In genomic region chr14:118566214-118566688, GRCm38 (mm10) we compare ENCODE assay signal across 8 mouse cellular contexts.
DNase-seq lines count a peak whose midpoint lies in the region; ATAC-seq and TF ChIP-seq lines count a peak whose summit lies in the region.

No protein-coding gene starts in this region.

- WGBS in kidney, embryonic 15.5 days, result 56% methylated on average over 12 of the region's 12 CpGs
- 8% methylated on average over 12 of the region's 12 CpGs for WGBS in forebrain, embryonic 12.5 days
- 15% methylated on average over 12 of the region's 12 CpGs for WGBS in midbrain, postnatal 0 days

- TF ChIP-seq CTCF in midbrain, postnatal 0 days (IDR thresholded peaks at IDR 0.05), result no peak

- H3K4me2 ChIP-seq in kidney, embryonic 15.5 days, result peak overlapping the region; percentile 16; the same call in 1 of the 2 replicates
- H3K4me2 ChIP-seq in forebrain, embryonic 12.5 days, result peak overlapping the region; percentile 21
- peak overlapping the region; percentile 26 for H3K4me2 ChIP-seq in midbrain, postnatal 0 days (ENCODE audit: low read depth, low read length, poor library complexity, severe bottlenecking)

- peaks cover 13% of the 10 kb centered on the region; the same call in 1 of the 2 replicates for H3K4me1 ChIP-seq in kidney, embryonic 15.5 days
- peaks cover 19% of the 10 kb centered on the region for H3K4me1 ChIP-seq in forebrain, embryonic 12.5 days
- no peaks in the 10 kb centered on the region for H3K4me1 ChIP-seq in midbrain, postnatal 0 days (ENCODE audit: insufficient read depth, low read length)

- H3K27ac ChIP-seq in kidney, embryonic 15.5 days, result no peak overlapping the region
- peak overlapping the region; percentile 59 for H3K27ac ChIP-seq in forebrain, embryonic 12.5 days
- no peak overlapping the region for H3K27ac ChIP-seq in midbrain, postnatal 0 days (ENCODE audit: low read depth, low read length)

- no peak overlapping the region for H3K4me3 ChIP-seq in kidney, embryonic 15.5 days (replicated peaks)
- no peak overlapping the region for H3K4me3 ChIP-seq in forebrain, embryonic 12.5 days (replicated peaks)
- no peak overlapping the region for H3K4me3 ChIP-seq in midbrain, postnatal 0 days (ENCODE audit: low read depth, low read length)

- no peaks in the 10 kb centered on the region for H3K9me3 ChIP-seq in kidney, embryonic 15.5 days (replicated peaks)
- H3K9me3 ChIP-seq in forebrain, embryonic 12.5 days, result no peaks in the 10 kb centered on the region
- no peaks in the 10 kb centered on the region for H3K9me3 ChIP-seq in midbrain, postnatal 0 days (ENCODE audit: low read length)

- H3K36me3 ChIP-seq in kidney, embryonic 15.5 days, result no peaks in the 10 kb centered on the region
- H3K36me3 ChIP-seq in forebrain, embryonic 12.5 days (replicated peaks), result no peaks in the 10 kb centered on the region
- H3K36me3 ChIP-seq in midbrain, postnatal 0 days (ENCODE audit: insufficient read depth, low read length), result no peaks in the 10 kb centered on the region

- ATAC-seq in kidney, embryonic 15.5 days (replicated peaks; ENCODE audit: low FRiP score), result no peak; the same call in 1 of the 2 replicates
- peak; percentile 87; the same call in 1 of the 2 replicates for ATAC-seq in forebrain, embryonic 12.5 days (ENCODE audit: low FRiP score)
- peak; percentile 23; the same call in 1 of the 2 replicates for ATAC-seq in midbrain, postnatal 0 days (ENCODE audit: low FRiP score)
- no peak for ATAC-seq in erythroblast, adult 5-6 weeks (replicated peaks; ENCODE audit: low FRiP score, poor library complexity, severe bottlenecking)

- no peak overlapping the region for H3K9ac ChIP-seq in kidney, embryonic 15.5 days
- no peak overlapping the region for H3K9ac ChIP-seq in forebrain, embryonic 12.5 days
- no peak overlapping the region for H3K9ac ChIP-seq in midbrain, postnatal 0 days (replicated peaks; ENCODE audit: low read length, poor library complexity, severe bottlenecking)

- H3K27me3 ChIP-seq in kidney, embryonic 15.5 days, result no peaks in the 10 kb centered on the region
- peaks cover 35% of the 10 kb centered on the region; the same call in 1 of the 2 replicates for H3K27me3 ChIP-seq in forebrain, embryonic 12.5 days
- H3K27me3 ChIP-seq in midbrain, postnatal 0 days (ENCODE audit: insufficient read depth, low read length), result no peaks in the 10 kb centered on the region

- DNase-seq in kidney, adult 18-20 months, result no peak
- peak; percentile 12 to 37 for DNase-seq in layer of hippocampus, postnatal 10 days (ENCODE audit: low spot score in 2 of 2)
- DNase-seq in midbrain, postnatal 0 days (ENCODE audit: low spot score), result peak; percentile 39
- no peak for DNase-seq in adrenal gland, adult 2 months
- DNase-seq in spleen, postnatal 36 days (ENCODE audit: low spot score in 2 of 2), result no peak

Comparison
In these comparisons a context has a peak if more than half of its experiments do, and no peak if none do; other contexts are left out.
1. ATAC-seq: peak in forebrain, embryonic 12.5 days (single experiment) and midbrain, postnatal 0 days (single experiment); none in kidney, embryonic 15.5 days (single experiment) and erythroblast, adult 5-6 weeks (single experiment).
2. DNase-seq: peak in layer of hippocampus, postnatal 10 days (2 of 2) and midbrain, postnatal 0 days (single experiment); none in kidney, adult 18-20 months (single experiment), adrenal gland, adult 2 months (single experiment) and spleen, postnatal 36 days (0 of 2).
3. Peak in every context shown above with its lines, with median percentiles within 50 percentile points of each other: H3K4me2 ChIP-seq.